Mouse (Mus musculus) heart, postnatal 4 days (tissue): ENCODE measurements at regions not wholly inside any gene's neighbourhood (a gene's known extent, or its start where the extent isn't known, plus 50 kb on each side); places are given as distances from the start of the nearest gene placed in this dataset.

ENCODE experiments used
- DNase-seq: peaks from one replicate; pipeline ENCODE4 v3.0.0; 2021

- no peak for DNase-seq
Observed at GRCm38 (mm10) chr3:104343096-104343495, 122.9 kb upstream of the Magi3 start.

- DNase-seq: peak; percentile 32
Observed at GRCm38 (mm10) chr3:104342220-104342619, 122.0 kb upstream of the Magi3 start.

- no peak for DNase-seq
Observed at GRCm38 (mm10) chr3:104340331-104340730, 120.2 kb upstream of the Magi3 start.

GRCm38 (mm10) chr3:104336867-104337266 lies 116.7 kb upstream of the Magi3 start:
- no peak for DNase-seq

GRCm38 (mm10) chr3:104336308-104336707 lies 116.1 kb upstream of the Magi3 start:
- DNase-seq: no peak

GRCm38 (mm10) chr3:104334760-104335159 lies 114.6 kb upstream of the Magi3 start:
- no peak for DNase-seq

GRCm38 (mm10) chr3:104333345-104333744 lies 113.2 kb upstream of the Magi3 start:
- DNase-seq: no peak

GRCm38 (mm10) chr3:104330646-104331045 lies 110.5 kb upstream of the Magi3 start:
- DNase-seq: no peak

- no peak for DNase-seq
Observed at GRCm38 (mm10) chr3:104327829-104328228, 107.7 kb upstream of the Magi3 start.

GRCm38 (mm10) chr3:104327034-104327729 lies 107.0 kb upstream of the Magi3 start:
- no peak for DNase-seq

GRCm38 (mm10) chr3:104322591-104322990 lies 102.4 kb upstream of the Magi3 start:
- no peak for DNase-seq

GRCm38 (mm10) chr3:104320404-104320803 lies 100.2 kb upstream of the Magi3 start:
- peak; percentile 74 for DNase-seq

GRCm38 (mm10) chr3:104319377-104319776 lies 99.2 kb upstream of the Magi3 start:
- no peak for DNase-seq

- DNase-seq: peak; percentile 78
Observed at GRCm38 (mm10) chr3:104318911-104319310, 98.7 kb upstream of the Magi3 start.

GRCm38 (mm10) chr3:104317528-104317927 lies 97.4 kb upstream of the Magi3 start:
- DNase-seq: no peak

- no peak for DNase-seq
Observed at GRCm38 (mm10) chr3:104313063-104313462, 92.9 kb upstream of the Magi3 start.

GRCm38 (mm10) chr3:104306961-104307360 lies 86.8 kb upstream of the Magi3 start:
- DNase-seq: no peak

- no peak for DNase-seq
Observed at GRCm38 (mm10) chr3:104305904-104306563, 85.9 kb upstream of the Magi3 start.

GRCm38 (mm10) chr3:104303577-104303976 lies 83.4 kb upstream of the Magi3 start:
- peak; percentile 62 for DNase-seq

- no peak for DNase-seq
Observed at GRCm38 (mm10) chr3:104300201-104300600, 80.0 kb upstream of the Magi3 start.

GRCm38 (mm10) chr3:104298878-104299277 lies 78.7 kb upstream of the Magi3 start:
- no peak for DNase-seq

GRCm38 (mm10) chr3:104298409-104298808 lies 78.2 kb upstream of the Magi3 start:
- no peak for DNase-seq

GRCm38 (mm10) chr3:104297112-104297511 lies 76.9 kb upstream of the Magi3 start:
- DNase-seq: no peak

- DNase-seq: no peak
Observed at GRCm38 (mm10) chr3:104295856-104296255, 75.7 kb upstream of the Magi3 start.
